Mouse (Mus musculus): ENCODE measurements around the gene Grhl1.
A peak's percentile ranks its signal among the peaks of the same experiment; 100 is the strongest.

DNA sequence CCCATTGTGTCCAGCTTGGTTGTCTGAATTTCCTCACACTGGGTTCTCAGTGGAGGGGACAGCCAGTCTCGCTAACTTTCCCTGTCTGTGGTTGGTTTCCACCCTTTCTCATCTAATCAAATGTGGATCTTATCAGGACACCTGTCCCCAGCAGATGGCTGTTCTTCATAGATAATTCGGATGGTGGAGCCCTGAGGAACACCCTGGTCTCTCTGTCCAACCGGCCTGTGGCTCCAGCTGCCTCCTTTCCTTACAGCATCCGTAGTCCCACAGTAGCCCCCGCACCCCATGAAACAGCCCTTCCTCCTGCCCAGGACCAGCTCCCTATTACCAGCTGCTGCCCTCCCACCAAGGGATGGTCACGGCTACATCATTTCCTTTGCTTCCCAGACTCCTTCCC is 73.8 kb downstream of the Grhl1 start:
- no peak for TF ChIP-seq CTCF (IDR thresholded peaks at IDR 0.05; ENCODE audit: low read depth)
- peak; percentile 98 for TF ChIP-seq EP300 (IDR thresholded peaks at IDR 0.05; ENCODE audit: low read depth)
